ENCODE assay signal across 16 mouse cellular contexts in genomic region chr13:45418986-45419385, GRCm38 (mm10). TPM values are rescaled to one million over a fixed set of nuclear protein-coding genes. Genes with fewer than 3 reads are reported as not detected.
DNase-seq lines count a peak whose midpoint lies in the region; ATAC-seq lines count a peak whose summit lies in the region.
"Had no signal": no experiment of that assay in that cellular context is flagged by ENCODE, and none has a peak within 500 bp of the region (broad histone marks: within the 10 kb centered on the region; RNA-seq: fewer than 3 reads in every experiment).

No protein-coding gene starts in this region.

- no peak overlapping the region for H3K9ac ChIP-seq in midbrain, embryonic 15.5 days
- H3K9ac ChIP-seq: lung, embryonic 15.5 days had no signal

- H3K9me3 ChIP-seq in hindbrain, embryonic 10.5 days: no peaks in the 10 kb centered on the region
- no peaks in the 10 kb centered on the region for H3K9me3 ChIP-seq in midbrain, embryonic 15.5 days
- H3K9me3 ChIP-seq: heart, embryonic 10.5 days; lung, embryonic 15.5 days; megakaryocyte, embryonic 14.5 days had no signal

- DNase-seq in 3T3-L1 (ENCODE audit: low read depth, low spot score) (peak; percentile 80), A20 (ENCODE audit: low read depth, low spot score) (peak; percentile 28)
- DNase-seq in hindbrain, embryonic 10.5 days (ENCODE audit: low spot score): no peak
- DNase-seq in cerebellum, postnatal 25 days: no peak
- no peak for DNase-seq in urinary bladder, adult 18-20 months (ENCODE audit: low spot score in 2 of 2)
- no peak for DNase-seq in c-Kit-positive CD71-positive TER-119-positive erythroid progenitor cells, embryonic 14.5 days (ENCODE audit: low spot score)
- DNase-seq: cerebellum, postnatal 36 days; heart, postnatal 36 days; kidney, adult 8-10 months; liver; right cerebral cortex, postnatal 4 days; thymus, postnatal 25 days had no signal

- ATAC-seq in midbrain, embryonic 15.5 days (replicated peaks): no peak

- peaks cover 16% of the 10 kb centered on the region; the same call in 1 of the 2 replicates for H3K27me3 ChIP-seq in hindbrain, embryonic 10.5 days (ENCODE audit: insufficient read depth, poor library complexity, severe bottlenecking)
- no peaks in the 10 kb centered on the region for H3K27me3 ChIP-seq in midbrain, embryonic 15.5 days (replicated peaks)
- H3K27me3 ChIP-seq: lung, embryonic 15.5 days had no signal

- H3K4me2 ChIP-seq in midbrain, embryonic 15.5 days: peak overlapping the region; percentile 16
- H3K4me2 ChIP-seq: lung, embryonic 15.5 days had no signal

- 51% methylated on average over 12 of the region's 12 CpGs for WGBS in hindbrain, embryonic 10.5 days
- WGBS in midbrain, embryonic 15.5 days: 22% methylated on average over 12 of the region's 12 CpGs

- no peaks in the 10 kb centered on the region for H3K36me3 ChIP-seq in hindbrain, embryonic 10.5 days
- no peaks in the 10 kb centered on the region for H3K36me3 ChIP-seq in midbrain, embryonic 15.5 days (replicated peaks)
- H3K36me3 ChIP-seq: heart, embryonic 10.5 days; lung, embryonic 15.5 days had no signal

- peak overlapping the region; percentile 73 for H3K27ac ChIP-seq in hindbrain, embryonic 10.5 days
- H3K27ac ChIP-seq in midbrain, embryonic 15.5 days: peak overlapping the region; percentile 58
- H3K27ac ChIP-seq: heart, embryonic 10.5 days; lung, embryonic 15.5 days had no signal

- no peak overlapping the region for H3K4me3 ChIP-seq in hindbrain, embryonic 10.5 days
- H3K4me3 ChIP-seq in midbrain, embryonic 15.5 days: no peak overlapping the region
- H3K4me3 ChIP-seq: heart, embryonic 10.5 days; lung, embryonic 15.5 days; megakaryocyte, embryonic 14.5 days had no signal

- H3K4me1 ChIP-seq in hindbrain, embryonic 10.5 days (replicated peaks): peaks cover 54% of the 10 kb centered on the region
- H3K4me1 ChIP-seq in midbrain, embryonic 15.5 days: peaks cover 28% of the 10 kb centered on the region

RNA-seq across cellular contexts. Expression of gene Mylip, which starts 29.4 kb away (rescaled TPM):
- 8.0 and 8.1 TPM in 2 replicates for polyA plus RNA-seq in hindbrain, embryonic 10.5 days (2016; fragmentation: Nextera tagmentation; extraction: Ambion mirVana)
- polyA plus RNA-seq in midbrain, embryonic 15.5 days (2015; fragmentation: Nextera tagmentation; extraction: Ambion mirVana): 6.5 and 6.7 TPM in 2 replicates

Comparison
In these comparisons a context has a peak if more than half of its experiments do, and no peak if none do; other contexts are left out.
1. DNase-seq: peak in 3T3-L1 (single experiment) and A20 (single experiment); none in hindbrain, embryonic 10.5 days (single experiment), cerebellum, postnatal 25 days (0 of 2), urinary bladder, adult 18-20 months (0 of 2) and c-Kit-positive CD71-positive TER-119-positive erythroid progenitor cells, embryonic 14.5 days (single experiment).